Mouse (Mus musculus) cerebellum, postnatal 4 days (tissue): Measurements from ENCODE around the gene Lpar5.

Source experiments
- DNase-seq, 2 experiments: peaks; one replicate each; pipeline ENCODE4 v3.0.0; 2022; ENCODE audit warnings: low spot score in 2 of 2, mixed read lengths in 1 of 2

Gene Lpar5

GRCm38 (mm10) chr6:125084424-125084823, 16.7 kb downstream of the Lpar5 start:
- DNase-seq = peak in 1 of 2 experiments; percentile 66

DNA sequence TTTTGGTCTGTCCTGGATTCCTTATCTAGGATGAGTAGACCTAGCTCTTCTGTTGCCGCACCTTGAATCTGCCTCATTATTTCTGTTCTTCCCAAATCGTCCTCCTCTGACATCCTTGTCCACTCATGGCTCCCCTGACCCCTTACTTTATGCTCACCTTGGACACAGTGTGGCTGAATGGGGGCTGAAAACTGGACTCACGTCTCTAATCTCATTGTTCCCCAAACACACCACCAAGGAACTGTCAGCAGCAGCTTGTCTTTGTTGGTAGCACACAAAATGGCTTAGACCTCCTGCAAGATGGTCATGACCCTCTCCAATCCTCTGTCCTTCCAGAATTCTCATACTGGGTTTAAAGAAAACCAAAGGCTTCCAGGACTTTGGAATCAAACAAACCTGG, 20.2 kb downstream of the Lpar5 start:
- no peak for DNase-seq

DNA sequence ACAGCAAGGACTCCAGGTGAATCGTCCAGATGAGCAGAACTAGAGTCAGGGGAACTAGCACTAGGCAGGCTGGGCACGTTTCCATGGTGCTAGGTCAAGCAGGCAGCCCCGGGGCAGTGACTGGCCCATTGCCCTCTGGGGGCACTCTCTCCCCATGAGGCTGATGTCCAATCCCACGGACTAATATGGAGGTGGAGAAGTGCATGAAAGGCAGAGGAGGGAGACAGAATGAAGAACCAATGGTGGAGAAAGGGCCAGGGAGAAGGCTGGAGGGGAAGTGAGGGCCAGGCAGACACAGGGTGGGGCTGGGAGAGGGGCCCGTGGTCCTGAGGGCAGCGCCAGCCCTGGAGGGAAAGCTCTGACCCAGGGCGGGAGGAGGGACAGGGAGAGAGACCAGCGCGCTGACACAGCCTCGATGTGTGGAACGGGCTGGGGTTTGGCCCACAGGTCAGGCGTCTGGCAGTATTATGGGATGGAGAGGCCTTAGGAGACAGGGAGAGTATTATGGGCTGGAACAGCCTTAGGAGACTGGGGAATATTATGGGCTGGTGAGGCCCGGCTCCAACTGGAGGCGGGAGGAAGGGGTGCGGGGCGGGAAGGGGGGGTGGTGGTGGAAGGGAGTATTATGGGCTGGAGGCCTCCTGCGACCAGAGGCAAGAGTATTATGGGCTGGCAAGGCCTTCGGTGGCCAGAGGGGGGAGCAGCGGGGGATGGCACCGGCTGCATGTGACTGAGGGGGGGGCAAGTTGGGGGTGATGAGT, 21.0 kb downstream of the Lpar5 start:
- peak; percentile 67 to 81 for DNase-seq

- peak; percentile 47 to 70 for DNase-seq
Measured at GRCm38 (mm10) chr6:125089521-125090321, 22.0 kb downstream of the Lpar5 start.

GRCm38 (mm10) chr6:125090341-125091085, 22.8 kb downstream of the Lpar5 start:
- DNase-seq = no peak

DNA sequence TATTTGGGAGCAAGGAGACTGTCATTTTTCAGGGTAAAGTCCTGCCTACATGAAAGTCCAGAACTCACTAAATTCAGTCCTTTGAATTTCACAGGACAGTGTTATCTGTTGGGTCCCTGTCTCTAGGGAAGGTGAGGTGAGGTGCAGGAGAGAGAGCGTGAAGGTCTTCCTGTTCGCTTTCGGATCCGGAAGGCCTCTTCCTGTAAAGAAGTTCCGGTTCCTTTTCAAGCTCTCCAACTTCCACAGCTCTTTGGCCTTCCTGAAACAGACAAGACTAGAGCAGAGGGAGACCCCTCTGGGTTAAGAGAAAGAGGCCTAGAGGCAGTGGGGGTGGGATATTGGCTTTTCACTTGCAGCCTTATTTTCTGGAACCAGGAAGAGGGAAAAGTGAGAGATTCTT, 24.7 kb downstream of the Lpar5 start:
- no peak for DNase-seq

DNA sequence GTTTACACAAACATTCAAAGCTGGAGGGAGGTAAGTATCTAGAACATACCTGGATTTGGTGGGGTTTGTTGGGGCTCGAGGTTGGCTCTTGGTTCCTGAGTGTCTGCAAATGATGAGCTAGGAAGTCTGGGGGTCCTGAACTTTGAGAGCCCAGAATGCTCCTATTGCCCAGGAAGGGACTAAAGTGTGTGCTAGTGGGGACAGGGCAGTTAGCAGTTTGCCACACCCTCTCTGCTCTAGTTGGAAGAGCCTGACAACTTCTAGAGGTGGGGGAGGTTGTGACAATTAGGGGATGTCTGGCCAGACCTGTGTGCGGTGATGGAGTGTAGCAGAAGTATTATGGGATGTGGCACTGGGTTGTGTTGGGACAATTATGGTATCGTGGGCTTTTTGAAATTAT, 27.1 kb downstream of the Lpar5 start:
- no peak for DNase-seq

GRCm38 (mm10) chr6:125095391-125096278, 27.9 kb downstream of the Lpar5 start, which contains the start of gene Chd4:
Gene Chd4, plus strand, starts transcription at chr6:125095981.
- peak; percentile 95 to 98 for DNase-seq

GRCm38 (mm10) chr6:125096279-125096596, 28.5 kb downstream of the Lpar5 start:
- no peak for DNase-seq

- DNase-seq = peak in 1 of 2 experiments; percentile 62
Measured at GRCm38 (mm10) chr6:125096597-125097345, 29.1 kb downstream of the Lpar5 start.

DNA sequence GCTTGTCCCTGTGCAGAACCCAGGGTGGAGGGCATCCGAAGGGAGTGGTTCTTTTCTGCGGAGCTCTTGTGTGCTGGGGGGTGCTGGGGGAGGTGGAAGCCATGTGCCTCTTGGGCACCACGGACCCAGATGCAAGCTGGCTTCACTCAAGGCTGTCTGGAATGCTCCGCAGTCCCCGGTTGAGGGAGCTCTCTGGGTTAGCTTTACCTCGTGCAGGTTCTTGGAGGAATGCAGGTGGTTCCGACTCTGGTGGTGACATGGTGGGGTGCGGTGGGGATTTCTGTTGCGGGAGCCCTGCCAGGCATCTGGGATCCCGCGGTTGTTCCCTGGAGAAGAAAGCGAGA, 29.6 kb downstream of the Lpar5 start:
- DNase-seq = no peak

GRCm38 (mm10) chr6:125097951-125098350, 30.2 kb downstream of the Lpar5 start:
- no peak for DNase-seq

- no peak for DNase-seq
Measured at GRCm38 (mm10) chr6:125098513-125098912, 30.8 kb downstream of the Lpar5 start.

DNA sequence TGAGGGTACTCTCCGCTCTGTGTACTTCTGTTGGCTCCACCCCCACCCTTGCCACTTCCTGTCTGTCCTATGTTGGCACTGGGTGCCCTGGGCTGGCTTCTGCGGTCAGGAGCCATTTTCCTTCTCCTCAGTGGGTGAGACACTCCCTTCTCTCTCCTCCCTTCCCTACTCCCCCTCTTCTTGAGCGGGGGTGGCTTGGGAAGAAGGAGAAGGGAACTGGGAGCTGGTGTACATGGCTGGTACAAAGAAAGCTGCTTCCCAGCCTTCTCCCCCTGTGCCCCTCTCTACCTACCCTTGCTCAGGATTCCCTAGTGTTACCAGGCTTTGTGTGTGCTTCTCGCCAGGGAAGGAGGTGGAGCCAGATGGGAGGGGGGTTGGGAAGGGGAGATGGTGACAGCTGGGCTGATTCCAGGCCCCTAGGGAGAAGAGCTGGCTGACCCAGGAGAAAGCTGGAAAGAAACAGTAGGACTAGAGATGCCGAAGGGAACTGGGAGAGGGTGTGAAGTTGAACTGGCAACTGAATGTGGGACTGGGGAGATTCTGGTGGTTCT, 31.8 kb downstream of the Lpar5 start:
- DNase-seq = peak in 1 of 2 experiments; percentile 58

GRCm38 (mm10) chr6:125101444-125101843, 33.7 kb downstream of the Lpar5 start:
- DNase-seq = no peak

DNA sequence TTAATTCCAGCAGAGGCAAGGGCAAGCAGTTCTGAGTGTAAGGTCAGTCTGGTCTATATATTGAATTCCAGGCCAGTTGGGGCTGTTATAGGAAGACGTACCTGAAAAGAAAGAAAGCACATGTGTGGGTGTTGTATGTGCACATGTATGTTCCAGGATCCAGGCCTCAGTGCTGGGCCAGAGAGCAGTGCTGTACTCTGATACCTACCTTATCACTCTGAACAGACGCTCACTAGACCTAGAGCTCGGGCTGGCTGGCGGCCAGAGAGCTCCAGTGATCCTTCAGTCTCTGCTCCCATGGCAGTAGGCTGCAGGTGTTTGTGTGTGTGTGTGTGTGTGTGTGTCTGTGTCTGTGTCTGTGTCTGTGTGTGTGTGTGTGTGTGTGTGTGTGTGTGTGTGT, 36.5 kb downstream of the Lpar5 start:
- no peak for DNase-seq

- DNase-seq = no peak
Measured at GRCm38 (mm10) chr6:125107705-125108104, 40.0 kb downstream of the Lpar5 start.

- DNase-seq = no peak
Measured at GRCm38 (mm10) chr6:125109371-125109770, 41.7 kb downstream of the Lpar5 start.

GRCm38 (mm10) chr6:125110927-125111326, 43.2 kb downstream of the Lpar5 start:
- DNase-seq = peak in 1 of 2 experiments; percentile 67

DNA sequence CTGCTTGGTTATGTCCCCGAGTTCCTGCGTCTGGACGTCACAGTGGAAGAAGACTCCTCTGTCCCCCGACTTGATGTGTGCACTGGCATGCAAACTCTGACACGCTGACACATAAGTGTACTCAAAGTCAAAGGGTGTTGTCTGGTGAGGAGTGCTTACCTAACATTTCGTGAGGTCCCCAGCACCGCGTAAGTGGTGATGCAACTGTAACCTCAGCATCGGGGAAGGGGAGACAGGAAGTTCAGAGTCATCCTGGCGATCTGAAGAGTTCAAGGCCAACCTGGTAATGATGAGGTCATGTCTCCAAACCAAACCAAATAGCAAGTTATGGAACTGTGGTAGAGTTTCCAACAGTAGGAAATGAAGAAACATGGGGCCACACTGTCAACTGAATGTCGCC, 44.8 kb downstream of the Lpar5 start:
- DNase-seq = no peak
